Mouse (Mus musculus) left cerebral cortex, adult 2 months (tissue): ENCODE data around the gene Krt35. TPM values are rescaled to one million over a fixed set of nuclear protein-coding genes. Genes with fewer than 3 reads are reported as not detected.

Source experiments
- DNase-seq, 2 experiments: peaks; one replicate each; pipeline ENCODE4 v3.0.0; 2021 to 2022; ENCODE audit warnings: low spot score in 2 of 2, mixed read lengths in 1 of 2; ENCODE audit errors: extremely low spot score in 1 of 2
- H3K27ac ChIP-seq: fragments of 200-600 bp; 2 replicates; pipeline ENCODE4 v1.8.1; 2022
- H3K4me3 ChIP-seq: fragments of 200-600 bp; 2 replicates; pipeline ENCODE4 v1.8.1; 2022
- CTCF ChIP-seq: fragments of 200-600 bp; IDR thresholded peaks from 2 replicates; pipeline ENCODE4 v1.8.1; 2022; ENCODE audit warnings: antibody characterized with exemption, mild to moderate bottlenecking, moderate library complexity
- intact Hi-C: fragments of 180-260 bp; cut with DNase I; formaldehyde crosslinking; loops from one replicate; pipeline ENCODE4 v1.15.1; 2025
- long read RNA-seq, 2 experiments: library from polyadenylated mRNA; stranded (forward); transcript quantifications; one replicate each; pipeline ENCODE4 v2.0.0; 2021; ENCODE audit warnings: borderline mapping rate in 2 of 2
- total RNA-seq, 2 experiments: library from RNA; stranded (reverse); gene quantifications; 2 replicates each; pipeline ENCODE4 v1.2.3; 2021

The Krt35 gene
- total RNA-seq: not detected
- long read RNA-seq, experiment 1: 0 reads
- long read RNA-seq, experiment 2: 0 reads

GRCm38 (mm10) chr11:100096141-100096540, at the start of gene Krt35:
TSS of gene Krt35 (minus strand) at chr11:100096241.
- no peak within 1 kb of the TSS for H3K4me3 ChIP-seq
- no peak for DNase-seq
- intact Hi-C loops: no loop called here
- H3K27ac ChIP-seq: no peak within 1 kb of the TSS
- TF ChIP-seq CTCF: no peak

GRCm38 (mm10) chr11:100145104-100145503, 49.1 kb upstream of the Krt35 start:
- intact Hi-C loops: no loop called here

GRCm38 (mm10) chr11:100140966-100141365, 44.9 kb upstream of the Krt35 start:
- H3K4me3 ChIP-seq: no peak overlapping the region
- intact Hi-C loops: no loop called here
- no peak overlapping the region for H3K27ac ChIP-seq
- no peak for DNase-seq
- TF ChIP-seq CTCF: no peak

More at GRCm38 (mm10) chr11:100145104-100145503, 49.1 kb upstream of the Krt35 start:
- H3K27ac ChIP-seq: no peak overlapping the region
- DNase-seq: no peak
- no peak overlapping the region for H3K4me3 ChIP-seq
- TF ChIP-seq CTCF: no peak

GRCm38 (mm10) chr11:100139391-100139790, 43.4 kb upstream of the Krt35 start:
- intact Hi-C loops: no loop called here
- Histone ChIP-seq H3K4me3 (no peak overlapping the region), H3K27ac (no peak overlapping the region)
- TF ChIP-seq CTCF: no peak
- no peak for DNase-seq

DNA sequence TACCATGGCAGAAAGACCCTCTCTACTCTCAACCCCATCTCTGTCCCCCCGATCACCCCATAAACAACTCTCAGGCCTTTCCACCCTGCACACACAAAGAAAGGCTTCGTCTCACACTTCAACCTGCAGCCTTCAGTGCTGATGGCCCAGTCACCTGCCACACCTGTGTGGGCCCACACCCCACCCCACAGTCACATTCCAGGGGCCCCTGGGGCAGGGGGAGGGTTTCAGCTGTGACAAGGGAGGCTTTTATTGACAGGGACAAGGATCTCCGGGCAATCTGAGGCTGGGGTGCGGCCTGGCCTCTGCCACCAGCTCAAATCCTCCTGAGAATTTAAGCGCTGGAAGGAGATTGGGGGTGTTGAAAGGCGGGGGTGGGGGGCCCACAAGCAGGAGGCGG, 42.8 kb upstream of the Krt35 start:
- Histone ChIP-seq H3K27ac (no peak overlapping the region), H3K4me3 (no peak overlapping the region)
- TF ChIP-seq CTCF: no peak
- intact Hi-C loops: no loop called here
- DNase-seq: no peak

GRCm38 (mm10) chr11:100137693-100138092, 41.7 kb upstream of the Krt35 start:
- H3K4me3 ChIP-seq: no peak overlapping the region
- H3K27ac ChIP-seq: no peak overlapping the region
- no peak for TF ChIP-seq CTCF
- no peak for DNase-seq
- intact Hi-C loops: no loop called here

DNA sequence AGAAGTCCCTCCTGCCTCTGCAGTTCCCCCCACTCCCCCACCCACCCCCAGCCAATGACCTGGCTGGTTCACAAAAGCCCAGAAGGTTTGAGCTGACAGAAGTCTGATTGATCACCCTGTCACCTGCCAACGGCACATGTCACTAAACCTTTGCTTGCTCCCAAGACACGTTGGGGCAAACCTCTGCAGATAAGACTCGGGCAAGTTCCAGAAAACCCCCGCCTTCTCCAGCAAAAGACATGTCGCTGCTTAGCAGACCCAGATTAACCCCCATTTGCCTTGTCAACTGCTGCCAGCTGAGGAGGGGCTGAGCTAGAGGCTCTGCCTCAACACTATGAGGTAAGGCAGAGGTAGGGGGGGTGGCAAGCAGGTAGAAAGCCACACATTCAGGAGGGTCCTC, 40.5 kb upstream of the Krt35 start:
- intact Hi-C loops: no loop called here
- no peak overlapping the region for H3K4me3 ChIP-seq
- H3K27ac ChIP-seq: no peak overlapping the region
- no peak for TF ChIP-seq CTCF
- DNase-seq: no peak

DNA sequence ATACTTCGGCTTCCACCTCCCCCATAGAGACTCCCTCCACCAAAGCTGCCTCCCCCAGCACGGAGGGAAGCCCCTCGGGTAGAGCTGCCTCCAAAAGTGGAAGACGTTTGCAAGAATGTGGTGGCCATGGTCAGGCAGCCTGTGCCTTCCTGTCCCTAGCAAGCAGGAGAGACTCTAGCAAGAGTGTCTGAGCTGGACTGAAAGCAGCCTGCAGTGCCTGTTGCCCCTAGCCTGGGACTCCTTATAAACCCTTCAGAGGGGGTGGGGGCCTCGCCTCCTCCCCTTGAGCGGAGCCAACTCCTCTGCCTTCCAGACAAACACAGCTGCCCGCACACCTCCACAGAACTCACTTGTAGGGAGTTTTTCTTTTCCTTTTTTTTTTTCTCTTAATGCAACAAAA, 39.7 kb upstream of the Krt35 start, which contains the start of gene Krt15:
TSS of gene Krt15 (minus strand) at position 198 of the 400 bp plus-strand sequence.
- H3K27ac ChIP-seq: no peak within 1 kb of the TSS
- H3K4me3 ChIP-seq: no peak within 1 kb of the TSS
- intact Hi-C loops: no loop called here
- TF ChIP-seq CTCF: no peak
- no peak for DNase-seq

- no peak for DNase-seq
- Histone ChIP-seq H3K27ac (no peak overlapping the region), H3K4me3 (no peak overlapping the region)
- TF ChIP-seq CTCF: no peak
- intact Hi-C loops: no loop called here
Measured at GRCm38 (mm10) chr11:100124901-100125300, 28.9 kb upstream of the Krt35 start.

- no peak for TF ChIP-seq CTCF
- intact Hi-C loops: no loop called here
- DNase-seq: no peak
- no peak within 1 kb of the TSS for H3K4me3 ChIP-seq
- no peak within 1 kb of the TSS for H3K27ac ChIP-seq
Measured at GRCm38 (mm10) chr11:100121466-100121865, 25.4 kb upstream of the Krt35 start, which contains the start of gene Krt13. TSS of gene Krt13 (minus strand) at chr11:100121566.

DNA sequence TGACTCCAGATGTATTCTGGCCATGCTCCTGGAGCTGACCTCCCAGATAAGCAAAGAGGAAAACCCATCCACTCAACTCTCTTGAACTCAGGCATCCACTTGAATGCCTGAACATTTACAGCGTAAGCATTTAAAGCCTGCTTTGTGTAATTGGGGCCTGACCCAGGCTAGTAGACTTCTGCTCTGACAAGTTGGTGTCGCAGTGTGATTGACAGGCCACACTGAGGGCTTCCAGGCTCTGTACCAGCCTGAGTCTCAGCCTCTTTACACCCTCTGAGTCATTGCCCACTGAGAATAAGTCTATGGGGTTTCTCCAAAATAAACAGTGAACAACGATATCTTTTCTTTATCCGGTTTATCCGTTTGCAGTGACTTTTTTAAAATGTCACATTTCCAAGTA, 24.3 kb upstream of the Krt35 start:
- no peak for DNase-seq
- TF ChIP-seq CTCF: no peak
- intact Hi-C loops: no loop called here
- Histone ChIP-seq H3K4me3 (no peak overlapping the region), H3K27ac (no peak overlapping the region)

- Histone ChIP-seq H3K27ac (no peak overlapping the region), H3K4me3 (no peak overlapping the region)
- no peak for TF ChIP-seq CTCF
- intact Hi-C loops: no loop called here
- DNase-seq: no peak
Measured at GRCm38 (mm10) chr11:100113742-100114029, 17.6 kb upstream of the Krt35 start.

- no peak overlapping the region for H3K27ac ChIP-seq
- TF ChIP-seq CTCF: no peak
- no peak overlapping the region for H3K4me3 ChIP-seq
- intact Hi-C loops: no loop called here
- DNase-seq: no peak
Measured at GRCm38 (mm10) chr11:100112935-100113741, 17.1 kb upstream of the Krt35 start.
